Mouse (Mus musculus) brain, embryonic 14.5 days (tissue): ENCODE data around the gene Icmt.

Experiments
- CTCF ChIP-seq: fragments of 200-500 bp; IDR thresholded peaks from 2 replicates; pipeline ENCODE4 v1.5.1; 2012; ENCODE audit warnings: inconsistent platforms, mild to moderate bottlenecking, moderate library complexity, borderline replicate concordance; ENCODE audit not compliant: insufficient read depth, insufficient read length; ENCODE audit errors: extremely low read depth
- POLR2A ChIP-seq: fragments of 200-500 bp; IDR thresholded peaks from 2 replicates; pipeline ENCODE4 v1.6.1; 2012; ENCODE audit warnings: mild to moderate bottlenecking, inconsistent platforms, borderline replicate concordance; ENCODE audit not compliant: poor library complexity, insufficient read depth, insufficient read length, severe bottlenecking; ENCODE audit errors: extremely low read depth

GRCm38 (mm10) chr4:152324641-152325562 lies 27.9 kb downstream of the Icmt start:
- no peak for TF ChIP-seq CTCF
- no peak for TF ChIP-seq POLR2A
